Mouse (Mus musculus): ENCODE data around the gene Sbno2.

DNA sequence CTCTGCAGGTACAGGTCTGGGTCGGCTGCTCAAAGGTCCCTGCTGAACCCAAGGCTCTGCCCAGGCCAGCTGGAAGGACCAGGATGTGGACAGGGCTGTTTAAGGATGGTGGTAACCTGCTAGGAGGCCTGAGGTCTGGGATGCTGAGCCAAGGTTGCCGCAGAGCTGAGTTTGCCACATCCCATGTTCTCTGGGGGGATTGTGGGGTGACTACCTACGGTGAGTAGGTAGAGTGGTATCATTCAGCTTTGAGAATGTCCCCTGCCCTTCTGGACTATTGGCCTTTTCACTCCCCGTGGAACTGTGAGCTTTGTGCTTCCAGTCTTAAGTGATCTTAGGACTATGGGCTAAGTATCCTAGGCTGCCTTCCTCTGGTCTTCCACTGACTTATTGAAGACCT lies 48.9 kb downstream of the Sbno2 start:
- no peak for TF ChIP-seq POLR2A (IDR thresholded peaks at IDR 0.05; ENCODE audit: low read depth, low read length)
- TF ChIP-seq CTCF (IDR thresholded peaks at IDR 0.05; ENCODE audit: extremely low read depth, insufficient read length, insufficient replicate concordance, low read depth, low read length): no peak

Data from small intestine, adult 2 months (tissue).